Mouse (Mus musculus) spleen, postnatal 0 days (tissue): ENCODE data around the gene Med29. TPM values are rescaled to one million over a fixed set of nuclear protein-coding genes. Genes with fewer than 3 reads are reported as not detected.

Experiments
- polyA plus RNA-seq: library from polyadenylated mRNA; unstranded; fragments of >200 nt; fragmentation: Nextera tagmentation; extraction: Ambion mirVana; gene quantifications from 2 replicates; pipeline ENCODE4 v1.2.1, GENCODE M21; 2015

Med29 gene
- polyA plus RNA-seq, result 21.9 and 23.0 TPM in 2 replicates

GRCm38 (mm10) chr7:28392429-28393271 is at the start of gene Med29, which contains the start of gene Paf1:
TSS of gene Med29 (minus strand) at chr7:28392708.
TSS of gene Paf1 (plus strand) at chr7:28392951.

GRCm38 (mm10) chr7:28436932-28437570 is 44.5 kb upstream of the Med29 start, which contains the start of gene Gmfg:
TSS of gene Gmfg (plus strand) at chr7:28437447.

GRCm38 (mm10) chr7:28380237-28381016 is 12.1 kb downstream of the Med29 start, which contains the start of gene Zfp36:
TSS of gene Zfp36 (minus strand) at chr7:28380253.

GRCm38 (mm10) chr7:28372251-28373108 is 20.0 kb downstream of the Med29 start, which contains the start of gene Plekhg2:
TSS of gene Plekhg2 (minus strand) at chr7:28372599.

GRCm38 (mm10) chr7:28350155-28350883 is 42.2 kb downstream of the Med29 start, which contains the start of gene Rps16:
TSS of gene Rps16 (plus strand) at chr7:28350652.

GRCm38 (mm10) chr7:28338108-28338998 is 54.2 kb downstream of the Med29 start, which contains the start of gene Supt5:
TSS of gene Supt5 (minus strand) at chr7:28338746.

Other genes with a start within 250 kb of the Med29 start
- 115 and 124 TPM in 2 replicates for gene Fbl, start 223.0 kb downstream of the Med29 start, polyA plus RNA-seq
- 4.2 and 4.5 TPM in 2 replicates for gene Dyrk1b, start 213.2 kb downstream of the Med29 start, polyA plus RNA-seq
- gene Eid2, start 124.8 kb downstream of the Med29 start, polyA plus RNA-seq, result 1.2 and 1.5 TPM in 2 replicates
- gene Eid2b, start 115.0 kb downstream of the Med29 start, polyA plus RNA-seq, result 4.4 and 5.9 TPM in 2 replicates
- gene Selenov, start 101.5 kb downstream of the Med29 start, polyA plus RNA-seq, result 0.15 TPM in 1 of 2 replicates, not detected in the other
- gene Dll3, start 90.5 kb downstream of the Med29 start, polyA plus RNA-seq, result not detected in 2 replicates
- 85.5 and 94.2 TPM in 2 replicates for gene Timm50, start 80.6 kb downstream of the Med29 start, polyA plus RNA-seq
- 30.5 and 35.4 TPM in 2 replicates for gene Supt5, start 54.0 kb downstream of the Med29 start, polyA plus RNA-seq
- 1,177 and 1,190 TPM in 2 replicates for gene Rps16, start 42.1 kb downstream of the Med29 start, polyA plus RNA-seq
- gene Plekhg2, start 20.1 kb downstream of the Med29 start, polyA plus RNA-seq, result 18.9 and 22.0 TPM in 2 replicates
- 14.2 and 15.8 TPM in 2 replicates for gene Zfp36, start 12.5 kb downstream of the Med29 start, polyA plus RNA-seq
- 31.6 and 33.8 TPM in 2 replicates for gene Paf1, start 243 bp upstream of the Med29 start, polyA plus RNA-seq
- 149 and 179 TPM in 2 replicates for gene Gmfg, start 44.7 kb upstream of the Med29 start, polyA plus RNA-seq
- gene Lrfn1, start 59.3 kb upstream of the Med29 start, polyA plus RNA-seq, result 0.42 and 0.49 TPM in 2 replicates
- not detected in 2 replicates for gene Ifnl2, start 117.7 kb upstream of the Med29 start, polyA plus RNA-seq
- gene Ifnl3, start 130.1 kb upstream of the Med29 start, polyA plus RNA-seq, result not detected in 2 replicates
- 25.7 and 72.8 TPM in 2 replicates for gene Sycn, start 148.2 kb upstream of the Med29 start, polyA plus RNA-seq
- not detected in 2 replicates for gene Nccrp1, start 154.5 kb upstream of the Med29 start, polyA plus RNA-seq
- gene Samd4b, start 205.4 kb upstream of the Med29 start, polyA plus RNA-seq, result 6.6 and 8.0 TPM in 2 replicates
- gene Pak4, start 205.5 kb upstream of the Med29 start, polyA plus RNA-seq, result 8.8 and 9.8 TPM in 2 replicates
- not detected in 2 replicates for gene Acp7, start 238.6 kb upstream of the Med29 start, polyA plus RNA-seq